Mouse (Mus musculus) intestine, embryonic 16.5 days (tissue): ENCODE data around the gene Rnf180. TPM values are rescaled to one million over a fixed set of nuclear protein-coding genes. Genes with fewer than 3 reads are reported as not detected.

Experiments
- ATAC-seq: fragments of 200-750 bp; cut with Nextera tagmentation; 2 replicates; pipeline ENCODE4 v1.8.0; 2017; ENCODE audit warnings: moderate TSS enrichment, moderate library complexity
- H3K27ac ChIP-seq: fragments of 300-500 bp; sonication (generic); 2 replicates; pipeline ENCODE4 v1.5.1; 2014; ENCODE audit warnings: mild to moderate bottlenecking, low read length
- H3K27me3 ChIP-seq: fragments of 300-500 bp; sonication (generic); replicated peaks from 2 replicates; pipeline ENCODE4 v1.6.1; 2014; ENCODE audit warnings: low read length, control low read depth, mixed read lengths; ENCODE audit not compliant: control insufficient read depth, insufficient read depth
- H3K36me3 ChIP-seq: fragments of 300-500 bp; sonication (generic); 2 replicates; pipeline ENCODE4 v1.6.1; 2014; ENCODE audit warnings: low read length, control low read depth; ENCODE audit not compliant: control insufficient read depth, insufficient read depth
- H3K4me1 ChIP-seq: fragments of 300-500 bp; sonication (generic); 2 replicates; pipeline ENCODE4 v1.6.1; 2014; ENCODE audit warnings: low read length, control low read depth, mixed read lengths; ENCODE audit not compliant: control insufficient read depth, insufficient read depth
- H3K4me2 ChIP-seq: fragments of 300-500 bp; sonication (generic); 2 replicates; pipeline ENCODE4 v1.6.1; 2014; ENCODE audit warnings: low read depth, low read length, control low read depth
- H3K4me3 ChIP-seq: fragments of 300-500 bp; sonication (generic); 2 replicates; pipeline ENCODE4 v1.5.1; 2014; ENCODE audit warnings: mild to moderate bottlenecking, low read length
- H3K9ac ChIP-seq: fragments of 300-500 bp; sonication (generic); 2 replicates; pipeline ENCODE4 v1.6.1; 2014; ENCODE audit warnings: low read depth, low read length
- H3K9me3 ChIP-seq: fragments of 300-500 bp; sonication (generic); 2 replicates; pipeline ENCODE4 v1.6.1; 2016; ENCODE audit warnings: low read length, control low read depth; ENCODE audit not compliant: control insufficient read depth
- WGBS: fragments of 180-500 bp; shearing (Covaris S2); extraction: QIAGEN DNeasy Blood & Tissue Kit; methylation state at CpG from one replicate; pipeline ENCODE4 v1.1.7; 2014; 5-methylcytosine and 5-hydroxymethylcytosine counted together
- polyA plus RNA-seq: library from polyadenylated mRNA; unstranded; fragments of >200 nt; fragmentation: Nextera tagmentation; extraction: Ambion mirVana; gene quantifications from 2 replicates; pipeline ENCODE4 v1.2.1, GENCODE M21; 2015

Rnf180 gene
- polyA plus RNA-seq, 1 experiment from 2014 or later: 2.4 TPM

DNA sequence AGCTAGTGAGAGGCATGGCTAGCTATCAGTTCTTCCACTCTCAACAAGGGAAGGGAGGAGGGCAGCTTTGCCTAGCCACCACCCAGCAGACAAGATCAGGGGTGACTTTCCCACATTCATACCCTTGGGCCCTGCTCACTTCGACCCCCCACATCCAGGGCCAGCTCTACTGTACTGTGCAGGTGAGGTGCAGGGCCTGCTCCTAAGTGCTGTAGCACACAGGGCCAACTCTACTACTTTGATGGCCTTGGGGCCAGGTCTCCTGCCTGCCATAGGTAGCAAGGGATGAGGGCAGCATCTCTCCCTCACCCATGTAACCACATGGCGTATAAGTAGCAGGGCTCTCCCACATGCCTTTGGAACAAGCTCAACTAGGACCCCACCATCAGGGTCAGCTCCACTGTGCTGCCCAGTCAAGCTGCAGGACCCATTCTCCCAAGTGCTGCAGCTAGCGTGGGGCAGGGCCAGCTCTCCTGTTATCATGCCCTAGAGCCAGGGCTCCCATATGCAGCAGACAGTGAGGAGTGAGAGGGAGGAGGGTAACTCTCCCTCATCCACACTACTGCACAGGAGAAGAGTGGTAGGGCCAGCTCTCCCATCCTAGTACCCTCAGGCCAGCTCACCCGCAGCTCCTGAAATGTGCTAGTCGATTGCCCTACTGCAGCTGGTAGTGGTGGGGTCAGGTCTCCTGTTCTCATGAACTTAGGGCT is 72.4 kb downstream of the Rnf180 start:
- no peaks in the 10 kb centered on the region for H3K9me3 ChIP-seq
- H3K4me1 ChIP-seq: no peaks in the 10 kb centered on the region
- no peak overlapping the region for H3K4me2 ChIP-seq
- WGBS: 91% methylated on average over 5 of the region's 5 CpGs
- no peak overlapping the region for H3K27ac ChIP-seq
- no peak overlapping the region for H3K9ac ChIP-seq
- no peak overlapping the region for H3K4me3 ChIP-seq
- no peak for ATAC-seq
- no peaks in the 10 kb centered on the region for H3K27me3 ChIP-seq
- H3K36me3 ChIP-seq: no peaks in the 10 kb centered on the region

GRCm38 (mm10) chr13:105210746-105211145 is 83.9 kb downstream of the Rnf180 start:
- no peaks in the 10 kb centered on the region for H3K4me1 ChIP-seq
- H3K27me3 ChIP-seq: no peaks in the 10 kb centered on the region
- H3K4me2 ChIP-seq: no peak overlapping the region
- H3K36me3 ChIP-seq: no peaks in the 10 kb centered on the region
- H3K27ac ChIP-seq: no peak overlapping the region
- H3K9ac ChIP-seq: no peak overlapping the region
- no peak for ATAC-seq
- no peak overlapping the region for H3K4me3 ChIP-seq
- no peaks in the 10 kb centered on the region for H3K9me3 ChIP-seq
- 77% methylated on average over 3 of the region's 3 CpGs for WGBS

DNA sequence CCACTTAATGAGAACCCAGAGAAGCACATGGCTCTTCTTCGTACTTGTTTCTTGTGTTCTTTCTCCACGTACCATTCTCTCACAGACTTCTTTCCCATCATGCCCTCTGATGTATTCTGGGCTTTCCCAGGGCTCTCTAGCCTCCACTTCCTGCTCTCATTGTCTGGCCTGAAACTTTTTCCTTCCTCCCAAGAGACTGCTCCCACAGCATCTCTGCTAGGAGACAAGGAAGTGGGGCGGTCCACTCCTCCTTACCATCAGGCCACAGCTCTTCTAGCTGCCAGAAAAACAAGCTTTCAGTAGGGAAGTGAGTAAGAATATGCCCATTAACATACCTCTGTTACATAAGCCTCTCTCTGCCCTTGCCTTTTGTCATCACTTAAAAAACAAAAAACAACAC is 90.8 kb downstream of the Rnf180 start:
- Histone ChIP-seq H3K4me1 (no peaks in the 10 kb centered on the region), H3K27ac (no peak overlapping the region), H3K4me2 (no peak overlapping the region), H3K27me3 (no peaks in the 10 kb centered on the region), H3K9ac (no peak overlapping the region), H3K9me3 (no peaks in the 10 kb centered on the region), H3K4me3 (no peak overlapping the region), H3K36me3 (no peaks in the 10 kb centered on the region)
- ATAC-seq: no peak
- WGBS: 85% methylated on average over 3 of the region's 3 CpGs

- H3K4me3 ChIP-seq: no peak overlapping the region
- no peak overlapping the region for H3K9ac ChIP-seq
- no peaks in the 10 kb centered on the region for H3K9me3 ChIP-seq
- H3K27ac ChIP-seq: no peak overlapping the region
- H3K4me2 ChIP-seq: no peak overlapping the region
- no peaks in the 10 kb centered on the region for H3K4me1 ChIP-seq
- no peak for ATAC-seq
- 60% methylated on average over 3 of the region's 3 CpGs for WGBS
- H3K36me3 ChIP-seq: no peaks in the 10 kb centered on the region
- no peaks in the 10 kb centered on the region for H3K27me3 ChIP-seq
These were observed 96.0 kb downstream of the Rnf180 start for GRCm38 (mm10) chr13:105198658-105199057.

DNA sequence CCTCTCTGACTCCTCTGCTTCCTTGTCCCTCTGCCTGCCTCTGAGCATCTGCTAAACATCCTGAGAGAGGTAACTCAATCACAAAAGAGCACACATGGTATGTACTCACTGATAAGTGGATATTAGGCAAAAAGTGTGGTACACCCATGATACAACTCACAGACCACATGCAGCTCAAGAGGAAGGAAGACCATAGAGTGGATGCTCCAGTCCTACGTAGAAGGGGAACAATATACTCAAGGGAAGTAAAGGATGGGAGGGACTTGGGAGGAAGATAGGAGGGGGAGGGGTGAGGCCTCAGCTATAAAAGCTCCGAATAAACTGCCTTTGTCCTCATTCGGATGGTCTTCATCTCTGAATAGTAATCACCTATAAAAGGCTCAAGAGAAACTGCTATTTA is 96.6 kb downstream of the Rnf180 start:
- Histone ChIP-seq H3K9ac (no peak overlapping the region), H3K36me3 (no peaks in the 10 kb centered on the region), H3K4me1 (no peaks in the 10 kb centered on the region), H3K4me2 (no peak overlapping the region), H3K9me3 (no peaks in the 10 kb centered on the region), H3K27ac (no peak overlapping the region), H3K4me3 (no peak overlapping the region), H3K27me3 (no peaks in the 10 kb centered on the region)
- WGBS: 39% methylated on average over 3 of the region's 3 CpGs
- ATAC-seq: no peak

DNA sequence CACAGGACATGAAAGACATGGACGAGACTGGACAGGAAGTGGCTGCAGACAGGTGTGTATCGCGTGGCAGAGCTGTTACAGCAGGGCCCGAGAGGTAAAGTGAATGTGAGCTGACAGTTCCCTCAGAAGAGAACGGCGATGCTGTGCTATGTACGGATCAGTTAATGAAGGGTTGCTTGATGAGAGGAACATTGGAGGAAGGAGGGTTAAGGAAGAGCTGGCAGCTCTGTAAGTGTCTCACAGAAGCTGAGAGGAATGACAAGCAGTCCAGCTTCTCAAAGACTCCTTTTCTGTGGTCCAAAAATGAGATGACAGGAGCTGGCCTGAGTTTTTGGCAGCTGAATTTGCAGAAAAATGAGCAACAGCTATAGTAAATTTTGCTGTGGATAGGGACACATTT is 101.0 kb downstream of the Rnf180 start:
- no peak for ATAC-seq
- Histone ChIP-seq H3K4me3 (no peak overlapping the region), H3K4me1 (no peaks in the 10 kb centered on the region), H3K9me3 (no peaks in the 10 kb centered on the region), H3K9ac (no peak overlapping the region), H3K36me3 (no peaks in the 10 kb centered on the region), H3K27me3 (no peaks in the 10 kb centered on the region), H3K4me2 (no peak overlapping the region), H3K27ac (no peak overlapping the region)
- WGBS: 80% methylated on average over 7 of the region's 7 CpGs

DNA sequence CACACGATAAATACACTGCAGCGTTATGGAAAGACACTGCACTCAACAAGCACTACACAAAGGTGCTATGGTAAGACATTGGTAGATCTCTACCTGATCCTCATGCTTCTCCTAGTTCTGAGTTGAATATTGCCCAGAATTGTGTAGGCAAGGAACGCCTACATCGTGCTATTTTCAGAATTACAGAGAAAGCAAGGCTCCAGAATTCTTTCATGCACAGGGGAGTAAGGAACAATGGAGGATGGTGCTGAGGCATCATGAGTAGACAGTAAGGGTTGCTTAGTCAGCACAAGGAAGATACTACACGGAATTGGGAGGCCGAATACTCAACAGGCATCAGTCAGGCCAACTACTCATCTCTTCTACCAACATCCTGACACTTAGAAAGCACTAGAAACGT is 105.9 kb downstream of the Rnf180 start:
- Histone ChIP-seq H3K9ac (no peak overlapping the region), H3K27me3 (no peaks in the 10 kb centered on the region), H3K27ac (no peak overlapping the region), H3K4me2 (no peak overlapping the region), H3K36me3 (no peaks in the 10 kb centered on the region), H3K4me3 (no peak overlapping the region), H3K4me1 (no peaks in the 10 kb centered on the region), H3K9me3 (no peaks in the 10 kb centered on the region)
- ATAC-seq: no peak
- 88% methylated on average over 7 of the region's 7 CpGs for WGBS

GRCm38 (mm10) chr13:105180781-105181180 is 113.8 kb downstream of the Rnf180 start:
- WGBS: 76% methylated on average over 5 of the region's 5 CpGs
- no peaks in the 10 kb centered on the region for H3K4me1 ChIP-seq
- H3K27ac ChIP-seq: no peak overlapping the region
- no peak overlapping the region for H3K4me3 ChIP-seq
- no peaks in the 10 kb centered on the region for H3K36me3 ChIP-seq
- no peak for ATAC-seq
- no peaks in the 10 kb centered on the region for H3K9me3 ChIP-seq
- no peak overlapping the region for H3K9ac ChIP-seq
- H3K27me3 ChIP-seq: no peaks in the 10 kb centered on the region
- no peak overlapping the region for H3K4me2 ChIP-seq

GRCm38 (mm10) chr13:105165441-105165840 is 129.2 kb downstream of the Rnf180 start:
- no peaks in the 10 kb centered on the region for H3K4me1 ChIP-seq
- no peak for ATAC-seq
- H3K9ac ChIP-seq: no peak overlapping the region
- H3K36me3 ChIP-seq: no peaks in the 10 kb centered on the region
- 60% methylated on average over 6 of the region's 6 CpGs for WGBS
- no peak overlapping the region for H3K4me3 ChIP-seq
- no peaks in the 10 kb centered on the region for H3K27me3 ChIP-seq
- no peaks in the 10 kb centered on the region for H3K9me3 ChIP-seq
- no peak overlapping the region for H3K27ac ChIP-seq
- H3K4me2 ChIP-seq: no peak overlapping the region

DNA sequence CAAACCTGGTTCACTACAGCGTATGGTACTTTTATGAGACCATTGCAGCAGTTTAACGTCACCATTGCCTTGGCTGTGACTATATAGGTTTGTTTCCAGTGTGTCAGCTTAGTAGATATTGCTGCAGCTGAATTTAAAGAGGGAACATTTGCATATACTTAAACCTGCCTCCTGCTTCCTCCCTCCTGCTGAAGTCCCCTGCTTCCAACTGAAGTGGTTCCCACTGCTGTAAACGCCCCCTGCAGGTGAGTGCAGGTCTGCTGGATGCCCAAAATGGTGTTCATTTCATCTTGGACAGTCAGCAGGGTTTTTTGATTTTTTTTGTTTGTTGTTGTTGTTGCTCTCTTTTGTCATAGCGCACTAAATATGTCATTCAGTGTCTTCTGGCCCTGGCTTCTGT is 140.7 kb downstream of the Rnf180 start:
- no peaks in the 10 kb centered on the region for H3K27me3 ChIP-seq
- no peaks in the 10 kb centered on the region for H3K4me1 ChIP-seq
- ATAC-seq: no peak
- no peaks in the 10 kb centered on the region for H3K9me3 ChIP-seq
- no peaks in the 10 kb centered on the region for H3K36me3 ChIP-seq
- H3K9ac ChIP-seq: no peak overlapping the region
- H3K4me2 ChIP-seq: no peak overlapping the region
- no peak overlapping the region for H3K27ac ChIP-seq
- 62% methylated on average over 4 of the region's 4 CpGs for WGBS
- H3K4me3 ChIP-seq: no peak overlapping the region
